11 mouse cellular contexts compared by ENCODE assay signal in genomic region chr2:180511875-180512661, GRCm38 (mm10). TPM values are rescaled to one million over a fixed set of nuclear protein-coding genes. Genes with fewer than 3 reads are reported as not detected.
DNase-seq lines count a peak whose midpoint lies in the region; ATAC-seq and TF ChIP-seq lines count a peak whose summit lies in the region.
"Had no signal": no experiment of that assay in that cellular context is flagged by ENCODE, and none has a peak within 500 bp of the region (broad histone marks: within the 10 kb centered on the region; RNA-seq: fewer than 3 reads in every experiment).

No protein-coding gene starts in this region.

- H3K27ac ChIP-seq in forebrain, embryonic 13.5 days = peak overlapping the region; percentile 25
- H3K27ac ChIP-seq in forebrain, embryonic 11.5 days (ENCODE audit: low read depth, low read length) = no peak overlapping the region
- H3K27ac ChIP-seq in lung, embryonic 14.5 days (ENCODE audit: low read depth) = no peak overlapping the region
- peak overlapping the region; percentile 76 for H3K27ac ChIP-seq in kidney, embryonic 15.5 days
- H3K27ac ChIP-seq in stomach, embryonic 15.5 days = peak overlapping the region; percentile 9; the same call in 1 of the 2 replicates
- H3K27ac ChIP-seq in midbrain, embryonic 16.5 days (ENCODE audit: low read length) = no peak overlapping the region
- H3K27ac ChIP-seq: liver, embryonic 15.5 days had no signal

- peaks cover 13% of the 10 kb centered on the region; the same call in 1 of the 2 replicates for H3K27me3 ChIP-seq in forebrain, embryonic 13.5 days
- peaks cover 4% of the 10 kb centered on the region for H3K27me3 ChIP-seq in forebrain, embryonic 11.5 days (ENCODE audit: control insufficient read depth, insufficient read depth, low read length)
- no peaks in the 10 kb centered on the region for H3K27me3 ChIP-seq in lung, embryonic 14.5 days (ENCODE audit: insufficient read depth, low read length)
- no peaks in the 10 kb centered on the region; the same call in 1 of the 2 replicates for H3K27me3 ChIP-seq in kidney, embryonic 15.5 days
- no peaks in the 10 kb centered on the region for H3K27me3 ChIP-seq in stomach, embryonic 15.5 days (replicated peaks)
- H3K27me3 ChIP-seq in midbrain, embryonic 16.5 days (ENCODE audit: control insufficient read depth, insufficient read depth, low read depth, low read length) = peaks cover 4% of the 10 kb centered on the region
- H3K27me3 ChIP-seq: liver, embryonic 15.5 days had no signal

- H3K9ac ChIP-seq in forebrain, embryonic 13.5 days = no peak overlapping the region
- no peak overlapping the region for H3K9ac ChIP-seq in forebrain, embryonic 11.5 days (ENCODE audit: low read length)
- H3K9ac ChIP-seq in lung, embryonic 14.5 days = no peak overlapping the region
- H3K9ac ChIP-seq in kidney, embryonic 15.5 days = no peak overlapping the region
- no peak overlapping the region for H3K9ac ChIP-seq in stomach, embryonic 15.5 days
- H3K9ac ChIP-seq in midbrain, embryonic 16.5 days (ENCODE audit: low read depth, low read length) = no peak overlapping the region
- H3K9ac ChIP-seq: liver, embryonic 15.5 days had no signal

- no peak for TF ChIP-seq CTCF in lung, embryonic 14.5 days (IDR thresholded peaks at IDR 0.05; ENCODE audit: low read depth)

- 63% methylated on average over 13 of the region's 13 CpGs for WGBS in forebrain, embryonic 13.5 days
- WGBS in forebrain, embryonic 11.5 days = 70% methylated on average over 13 of the region's 13 CpGs
- WGBS in lung, embryonic 14.5 days = 32% methylated on average over 13 of the region's 13 CpGs
- WGBS in kidney, embryonic 15.5 days = 27% methylated on average over 13 of the region's 13 CpGs
- WGBS in stomach, embryonic 15.5 days = 26% methylated on average over 13 of the region's 13 CpGs
- 72% methylated on average over 13 of the region's 13 CpGs for WGBS in midbrain, embryonic 16.5 days

- no peak overlapping the region for H3K4me2 ChIP-seq in forebrain, embryonic 13.5 days
- no peak overlapping the region for H3K4me2 ChIP-seq in forebrain, embryonic 11.5 days (ENCODE audit: low read depth, low read length, severe bottlenecking)
- no peak overlapping the region for H3K4me2 ChIP-seq in lung, embryonic 14.5 days
- H3K4me2 ChIP-seq in kidney, embryonic 15.5 days = no peak overlapping the region
- peak overlapping the region; percentile 5; the same call in 1 of the 2 replicates for H3K4me2 ChIP-seq in stomach, embryonic 15.5 days
- H3K4me2 ChIP-seq in midbrain, embryonic 16.5 days (ENCODE audit: low read length) = no peak overlapping the region
- H3K4me2 ChIP-seq: liver, embryonic 15.5 days had no signal

- H3K36me3 ChIP-seq in forebrain, embryonic 13.5 days (ENCODE audit: poor library complexity, severe bottlenecking) = no peaks in the 10 kb centered on the region
- no peaks in the 10 kb centered on the region for H3K36me3 ChIP-seq in forebrain, embryonic 11.5 days (ENCODE audit: control insufficient read depth, insufficient read depth, low read length)
- H3K36me3 ChIP-seq in lung, embryonic 14.5 days (ENCODE audit: insufficient read depth) = no peaks in the 10 kb centered on the region
- no peaks in the 10 kb centered on the region for H3K36me3 ChIP-seq in kidney, embryonic 15.5 days
- no peaks in the 10 kb centered on the region for H3K36me3 ChIP-seq in stomach, embryonic 15.5 days
- H3K36me3 ChIP-seq in midbrain, embryonic 16.5 days (ENCODE audit: control insufficient read depth, insufficient read depth, low read length) = no peaks in the 10 kb centered on the region
- H3K36me3 ChIP-seq: liver, embryonic 15.5 days had no signal

- no peak for ATAC-seq in forebrain, embryonic 13.5 days
- ATAC-seq in forebrain, embryonic 11.5 days (replicated peaks; ENCODE audit: low FRiP score) = no peak
- ATAC-seq in lung, embryonic 14.5 days (ENCODE audit: insufficient read depth) = no peak
- ATAC-seq in kidney, embryonic 15.5 days (replicated peaks; ENCODE audit: low FRiP score) = peak; percentile 49; the same call in 1 of the 2 replicates
- ATAC-seq in stomach, embryonic 15.5 days (ENCODE audit: insufficient read depth, low FRiP score, low read depth) = no peak
- ATAC-seq in midbrain, embryonic 16.5 days = no peak

- DNase-seq in forebrain, embryonic 11.5 days (ENCODE audit: low spot score) = no peak
- DNase-seq in lung, embryonic 14.5 days = peak; percentile 68
- no peak for DNase-seq in lung, postnatal 25 days (ENCODE audit: low spot score)
- no peak for DNase-seq in testis, postnatal 10 days (ENCODE audit: low spot score)
- DNase-seq: cerebellum, postnatal 36 days; thymus, postnatal 14 days had no signal

- no peaks in the 10 kb centered on the region for H3K9me3 ChIP-seq in forebrain, embryonic 13.5 days (replicated peaks)
- no peaks in the 10 kb centered on the region for H3K9me3 ChIP-seq in forebrain, embryonic 11.5 days (ENCODE audit: control insufficient read depth, low read length)
- H3K9me3 ChIP-seq in lung, embryonic 14.5 days (ENCODE audit: low read depth, low read length) = no peaks in the 10 kb centered on the region
- no peaks in the 10 kb centered on the region for H3K9me3 ChIP-seq in kidney, embryonic 15.5 days (replicated peaks)
- no peaks in the 10 kb centered on the region for H3K9me3 ChIP-seq in stomach, embryonic 15.5 days
- no peaks in the 10 kb centered on the region for H3K9me3 ChIP-seq in midbrain, embryonic 16.5 days (replicated peaks; ENCODE audit: control insufficient read depth, low read length, poor library complexity, severe bottlenecking)
- H3K9me3 ChIP-seq: liver, embryonic 15.5 days had no signal

- H3K4me1 ChIP-seq in forebrain, embryonic 13.5 days = peaks cover 36% of the 10 kb centered on the region
- no peaks in the 10 kb centered on the region for H3K4me1 ChIP-seq in forebrain, embryonic 11.5 days (replicated peaks; ENCODE audit: control insufficient read depth, insufficient read depth, low read length)
- peaks cover 4% of the 10 kb centered on the region; the same call in 1 of the 2 replicates for H3K4me1 ChIP-seq in lung, embryonic 14.5 days (ENCODE audit: insufficient read depth)
- H3K4me1 ChIP-seq in kidney, embryonic 15.5 days = peaks cover 53% of the 10 kb centered on the region
- peaks cover 29% of the 10 kb centered on the region for H3K4me1 ChIP-seq in stomach, embryonic 15.5 days
- peaks cover 8% of the 10 kb centered on the region for H3K4me1 ChIP-seq in midbrain, embryonic 16.5 days (ENCODE audit: control insufficient read depth, insufficient read depth, low read length)
- H3K4me1 ChIP-seq: liver, embryonic 15.5 days had no signal

- no peak overlapping the region for H3K4me3 ChIP-seq in forebrain, embryonic 13.5 days
- H3K4me3 ChIP-seq in forebrain, embryonic 11.5 days (ENCODE audit: low read depth, low read length) = no peak overlapping the region
- no peak overlapping the region for H3K4me3 ChIP-seq in lung, embryonic 14.5 days (ENCODE audit: low read depth, low read length)
- H3K4me3 ChIP-seq in kidney, embryonic 15.5 days (replicated peaks) = no peak overlapping the region
- H3K4me3 ChIP-seq in stomach, embryonic 15.5 days (replicated peaks) = no peak overlapping the region
- H3K4me3 ChIP-seq in midbrain, embryonic 16.5 days (ENCODE audit: low read depth, low read length) = no peak overlapping the region
- H3K4me3 ChIP-seq: liver, embryonic 15.5 days had no signal

RNA-seq across cellular contexts. Expression of gene Ntsr1, which starts 12.3 kb away (rescaled TPM):
- 2.2 and 2.3 TPM in 2 replicates for polyA plus RNA-seq in forebrain, embryonic 13.5 days (2015; fragmentation: Nextera tagmentation; extraction: Ambion mirVana)
- polyA plus RNA-seq in forebrain, embryonic 11.5 days (2014; fragmentation: Nextera tagmentation; extraction: Ambion mirVana) = 0.15 and 0.21 TPM in 2 replicates
- polyA plus RNA-seq in lung, embryonic 14.5 days (2014; fragmentation: Nextera tagmentation; extraction: Ambion mirVana) = 2.6 and 3.0 TPM in 2 replicates
- polyA plus RNA-seq in kidney, embryonic 15.5 days (2015; fragmentation: Nextera tagmentation; extraction: Ambion mirVana) = 8.6 and 9.7 TPM in 2 replicates
- 0.89 and 1.3 TPM in 2 replicates for polyA plus RNA-seq in stomach, embryonic 15.5 days (2015; fragmentation: Nextera tagmentation; extraction: Ambion mirVana)
- polyA plus RNA-seq in midbrain, embryonic 16.5 days (2015; fragmentation: Nextera tagmentation; extraction: Ambion mirVana) = 2.7 and 3.3 TPM in 2 replicates

RNA-seq across cellular contexts. Expression of gene Slco4a1, which starts 56.0 kb away (rescaled TPM):
- polyA plus RNA-seq in forebrain, embryonic 13.5 days (2015; fragmentation: Nextera tagmentation; extraction: Ambion mirVana) = 1.1 and 2.1 TPM in 2 replicates
- 4.7 and 6.1 TPM in 2 replicates for polyA plus RNA-seq in forebrain, embryonic 11.5 days (2014; fragmentation: Nextera tagmentation; extraction: Ambion mirVana)
- 0.39 and 0.47 TPM in 2 replicates for polyA plus RNA-seq in lung, embryonic 14.5 days (2014; fragmentation: Nextera tagmentation; extraction: Ambion mirVana)
- polyA plus RNA-seq in kidney, embryonic 15.5 days (2015; fragmentation: Nextera tagmentation; extraction: Ambion mirVana) = 2.2 and 2.3 TPM in 2 replicates
- 3.1 and 4.0 TPM in 2 replicates for polyA plus RNA-seq in stomach, embryonic 15.5 days (2015; fragmentation: Nextera tagmentation; extraction: Ambion mirVana)
- 1.7 and 2.4 TPM in 2 replicates for polyA plus RNA-seq in midbrain, embryonic 16.5 days (2015; fragmentation: Nextera tagmentation; extraction: Ambion mirVana)

Comparison
In these comparisons a context has a peak if more than half of its experiments do, and no peak if none do; other contexts are left out.
1. H3K27ac ChIP-seq: peak in forebrain, embryonic 13.5 days (single experiment), kidney, embryonic 15.5 days (single experiment) and stomach, embryonic 15.5 days (single experiment); none in forebrain, embryonic 11.5 days (single experiment), lung, embryonic 14.5 days (single experiment) and midbrain, embryonic 16.5 days (single experiment).